Mouse (Mus musculus) intestine, postnatal 0 days (tissue): Measurements from ENCODE around the gene Krt81. TPM values are rescaled to one million over a fixed set of nuclear protein-coding genes. Genes with fewer than 3 reads are reported as not detected.
A peak's percentile ranks its signal among the peaks of the same experiment; 100 is the strongest.

ENCODE experiments used
- ATAC-seq: fragments of 200-750 bp; cut with Nextera tagmentation; 2 replicates; pipeline ENCODE4 v1.8.0; 2017; ENCODE audit warnings: mild to moderate bottlenecking, moderate TSS enrichment, moderate library complexity
- H3K27ac ChIP-seq: fragments of 300-500 bp; sonication (generic); 2 replicates; pipeline ENCODE4 v1.5.1; 2014; ENCODE audit warnings: mild to moderate bottlenecking, low read depth, low read length, moderate library complexity
- H3K27me3 ChIP-seq: fragments of 300-500 bp; sonication (generic); replicated peaks from 2 replicates; pipeline ENCODE4 v1.6.1; 2014; ENCODE audit warnings: low read length, mixed read lengths; ENCODE audit not compliant: control insufficient read depth, insufficient read depth
- H3K36me3 ChIP-seq: fragments of 300-500 bp; sonication (generic); 2 replicates; pipeline ENCODE4 v1.6.1; 2014; ENCODE audit warnings: mild to moderate bottlenecking, moderate library complexity; ENCODE audit not compliant: control insufficient read depth, insufficient read depth
- H3K4me1 ChIP-seq: fragments of 300-500 bp; sonication (generic); replicated peaks from 2 replicates; pipeline ENCODE4 v1.6.1; 2014; ENCODE audit warnings: antibody characterized with exemption, low read length, mixed read lengths; ENCODE audit not compliant: control insufficient read depth, insufficient read depth
- H3K4me2 ChIP-seq: fragments of 300-500 bp; sonication (generic); replicated peaks from 2 replicates; pipeline ENCODE4 v1.6.1; 2014; ENCODE audit warnings: low read depth, mild to moderate bottlenecking, moderate library complexity
- H3K4me3 ChIP-seq: fragments of 300-500 bp; sonication (generic); 2 replicates; pipeline ENCODE4 v1.5.1; 2014; ENCODE audit warnings: low read depth, low read length
- H3K9ac ChIP-seq: fragments of 300-500 bp; sonication (generic); 2 replicates; pipeline ENCODE4 v1.6.1; 2014; ENCODE audit warnings: mild to moderate bottlenecking, low read depth, low read length
- H3K9me3 ChIP-seq: fragments of 300-500 bp; sonication (generic); 2 replicates; pipeline ENCODE4 v1.6.1; 2016; ENCODE audit warnings: mixed run types; ENCODE audit not compliant: control insufficient read depth
- CTCF ChIP-seq: sonication (generic); IDR thresholded peaks from 2 replicates; pipeline ENCODE4 v1.5.1; 2016; ENCODE audit warnings: low read depth, mild to moderate bottlenecking, control low read depth, antibody characterized with exemption, moderate library complexity
- WGBS: fragments of 180-500 bp; shearing (Covaris S2); extraction: QIAGEN DNeasy Blood & Tissue Kit; methylation state at CpG from one replicate; pipeline ENCODE4 v1.1.7; 2014; 5-methylcytosine and 5-hydroxymethylcytosine counted together
- polyA plus RNA-seq: library from polyadenylated mRNA; unstranded; fragments of >200 nt; fragmentation: Nextera tagmentation; extraction: Ambion mirVana; gene quantifications from 2 replicates; pipeline ENCODE4 v1.2.1, GENCODE M21; 2015

Krt81 gene
- polyA plus RNA-seq, 1 experiment from 2014 or later, result not detected

DNA sequence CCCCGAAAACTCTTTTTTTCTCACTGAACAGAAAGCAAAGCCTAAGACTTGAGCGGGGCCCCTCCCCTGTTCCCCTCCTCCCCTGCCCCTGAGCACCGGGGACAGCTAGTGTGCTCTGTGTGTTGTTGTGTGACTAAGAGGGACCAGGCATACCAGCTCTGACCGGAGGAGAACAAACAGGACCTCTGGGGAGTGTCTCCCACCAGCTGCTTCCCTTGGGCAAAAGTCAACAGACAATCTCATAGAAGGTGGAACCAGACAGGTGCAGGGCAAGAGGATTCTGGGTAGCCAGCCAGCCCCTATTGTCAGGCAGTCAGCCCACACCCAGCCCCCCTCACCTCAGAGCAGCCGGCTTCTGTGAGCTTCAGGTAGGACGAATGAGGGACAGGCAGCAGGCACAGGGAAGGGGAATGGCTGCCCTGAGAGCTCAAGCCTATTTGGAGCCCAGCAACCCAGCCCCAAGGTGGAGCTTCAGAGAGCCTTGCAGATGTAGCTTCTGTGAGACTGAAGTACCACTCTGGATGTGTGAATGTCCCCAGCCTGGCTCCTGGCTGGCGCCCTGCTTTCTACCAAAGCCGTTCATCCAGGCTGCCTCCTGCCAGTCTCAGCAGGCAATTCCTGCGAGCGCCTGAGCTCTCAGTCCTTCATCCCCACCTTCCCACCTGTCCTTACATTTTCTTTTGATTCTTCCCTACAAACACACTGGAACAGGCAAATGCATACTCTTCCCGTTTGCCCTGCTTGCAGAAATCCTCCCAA lies 48.6 kb downstream of the Krt81 start:
- ATAC-seq, result peak; percentile 64
- H3K9me3 ChIP-seq, result no peaks in the 10 kb centered on the region
- WGBS, result 34% methylated on average over 11 of the region's 11 CpGs
- no peak overlapping the region for H3K9ac ChIP-seq
- no peak for TF ChIP-seq CTCF
- 0 out of 2 replicates have a peak, but pooled peaks cover 7% of the 10 kb centered on the region for H3K4me1 ChIP-seq
- H3K27ac ChIP-seq, result no peak overlapping the region
- peak overlapping the region; percentile 32 for H3K4me2 ChIP-seq
- no peaks in the 10 kb centered on the region for H3K27me3 ChIP-seq
- 0 out of 2 replicates have a peak, but pooled peaks cover 8% of the 10 kb centered on the region for H3K36me3 ChIP-seq
- H3K4me3 ChIP-seq, result no peak overlapping the region

DNA sequence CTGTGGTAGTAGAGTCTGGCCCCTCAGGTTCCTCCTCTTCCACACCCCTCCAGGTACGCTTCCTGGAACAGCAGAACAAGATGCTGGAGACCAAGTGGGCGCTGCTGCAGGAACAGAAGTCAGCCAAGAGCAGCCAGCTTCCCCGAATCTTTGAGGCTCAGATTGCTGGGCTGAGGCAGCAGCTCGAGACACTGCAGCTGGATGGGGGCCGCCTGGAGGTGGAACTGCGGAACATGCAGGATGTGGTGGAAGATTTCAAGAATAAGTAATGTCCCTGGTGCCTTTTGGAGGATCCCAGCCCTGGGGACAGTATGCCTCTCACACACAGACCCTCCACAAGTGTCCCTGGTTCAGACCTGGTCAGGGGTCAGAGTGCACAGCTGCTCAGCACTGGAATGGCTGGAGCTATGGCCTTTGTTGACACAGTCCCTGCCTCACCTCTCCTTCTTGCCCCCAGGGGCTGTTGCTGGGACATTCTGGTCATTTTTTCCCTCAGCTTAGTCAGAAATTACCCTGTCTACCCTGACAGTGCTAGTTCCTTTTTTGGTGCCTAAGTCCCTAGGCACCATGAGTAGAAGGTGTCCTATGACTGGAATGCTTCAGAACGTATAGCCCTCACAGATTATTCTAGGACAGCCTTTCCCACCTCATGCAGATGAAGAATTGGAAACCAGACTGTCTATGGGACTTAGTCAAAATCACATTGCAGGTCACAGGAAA lies 49.5 kb downstream of the Krt81 start:
- peak; percentile 50 for TF ChIP-seq CTCF
- H3K9ac ChIP-seq, result no peak overlapping the region
- H3K9me3 ChIP-seq, result no peaks in the 10 kb centered on the region
- no peaks in the 10 kb centered on the region for H3K36me3 ChIP-seq
- 47% methylated on average over 7 of the region's 7 CpGs for WGBS
- peak overlapping the region; percentile 50; the same call in 1 of the 2 replicates for H3K27ac ChIP-seq
- 0 out of 2 replicates have a peak, but pooled peaks cover 7% of the 10 kb centered on the region for H3K4me1 ChIP-seq
- ATAC-seq, result no peak
- H3K4me2 ChIP-seq, result peak overlapping the region; percentile 64
- H3K4me3 ChIP-seq, result no peak overlapping the region
- no peaks in the 10 kb centered on the region for H3K27me3 ChIP-seq

DNA sequence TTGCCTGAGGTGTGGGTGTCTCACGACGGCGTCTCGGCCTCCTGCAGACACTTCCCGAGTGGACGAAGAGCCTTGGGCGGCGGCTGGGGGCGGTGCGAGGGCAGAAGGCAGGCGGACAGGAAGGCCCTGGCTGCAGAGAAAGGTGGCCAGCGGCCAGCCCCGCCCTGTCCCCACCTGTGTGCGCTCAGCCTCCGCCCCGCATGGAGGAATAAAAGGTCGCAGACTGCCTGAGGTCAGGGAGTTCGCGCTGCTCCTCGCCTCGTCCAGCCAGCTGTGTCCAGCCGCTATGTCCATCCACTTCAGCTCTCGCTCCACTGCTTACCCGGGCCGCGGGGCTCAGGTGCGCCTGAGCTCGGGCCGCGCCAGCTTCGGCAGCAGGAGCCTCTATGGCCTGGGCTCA lies 51.4 kb downstream of the Krt81 start:
- H3K36me3 ChIP-seq, result no peaks in the 10 kb centered on the region
- H3K9ac ChIP-seq, result peak overlapping the region; percentile 43
- 0 out of 2 replicates have a peak overlapping the region, but pooled peaks have one; percentile 41 for H3K27ac ChIP-seq
- ATAC-seq, result peak; percentile 61
- H3K4me3 ChIP-seq, result peak overlapping the region; percentile 36
- H3K4me2 ChIP-seq, result peak overlapping the region; percentile 64
- TF ChIP-seq CTCF, result no peak
- H3K27me3 ChIP-seq, result no peaks in the 10 kb centered on the region
- 18% methylated on average over 31 of the region's 31 CpGs for WGBS
- no peaks in the 10 kb centered on the region for H3K9me3 ChIP-seq
- H3K4me1 ChIP-seq, result 0 out of 2 replicates have a peak, but pooled peaks cover 7% of the 10 kb centered on the region

DNA sequence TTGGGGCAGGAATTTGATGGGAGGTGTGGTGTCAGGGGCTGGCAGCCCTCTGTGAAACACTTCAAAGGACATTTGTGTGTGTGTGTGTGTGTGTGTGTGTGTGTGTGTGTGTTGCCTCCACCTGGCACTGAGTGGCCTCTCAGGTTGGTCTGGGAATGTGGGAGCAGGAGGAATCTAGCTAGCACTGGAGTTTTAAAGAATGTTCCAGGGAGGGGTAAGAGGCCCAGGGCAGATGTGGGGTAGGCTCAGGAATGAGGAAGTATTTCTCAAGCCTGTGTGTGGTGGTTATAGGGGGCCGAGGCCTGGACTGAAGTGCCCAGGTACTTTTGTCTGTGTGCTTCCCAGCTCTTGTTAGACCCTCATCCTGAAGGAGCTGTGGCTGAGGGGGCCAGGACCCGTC lies 52.8 kb downstream of the Krt81 start, which contains the start of gene Krt7:
TSS of gene Krt7 (plus strand) at position 269 of the 400 bp plus-strand sequence.
- peak within 1 kb of the TSS; percentile 64 for H3K4me2 ChIP-seq
- H3K27me3 ChIP-seq, result no peaks in the 10 kb centered on the region
- peak; percentile 44 for ATAC-seq
- peak within 1 kb of the TSS; percentile 41; the same call in 1 of the 2 replicates for H3K27ac ChIP-seq
- no peaks in the 10 kb centered on the region for H3K9me3 ChIP-seq
- TF ChIP-seq CTCF, result no peak
- WGBS, result 8% methylated on average over 2 of the region's 2 CpGs
- H3K9ac ChIP-seq, result peak within 1 kb of the TSS; percentile 43
- 0 out of 2 replicates have a peak, but pooled peaks cover 7% of the 10 kb centered on the region for H3K4me1 ChIP-seq
- H3K36me3 ChIP-seq, result no peaks in the 10 kb centered on the region
- H3K4me3 ChIP-seq, result peak within 1 kb of the TSS; percentile 36

Other genes with a start within 250 kb of the Krt81 start
- gene Grasp, start 239.6 kb downstream of the Krt81 start, polyA plus RNA-seq, result 1.7 and 2.0 TPM in 2 replicates
- gene Nr4a1, start 209.5 kb downstream of the Krt81 start, polyA plus RNA-seq, result 5.9 and 10.0 TPM in 2 replicates
- 46.5 and 50.9 TPM in 2 replicates for gene Atg101, start 179.5 kb downstream of the Krt81 start, polyA plus RNA-seq
- gene 6030408B16Rik, start 170.5 kb downstream of the Krt81 start, polyA plus RNA-seq, result 0.48 and 0.77 TPM in 2 replicates
- 0.40 and 0.61 TPM in 2 replicates for gene Krt80, start 93.6 kb downstream of the Krt81 start, polyA plus RNA-seq
- gene Krt7, start 52.7 kb downstream of the Krt81 start, polyA plus RNA-seq, result 86.1 and 89.0 TPM in 2 replicates
- 0.16 TPM in 2 replicates for gene Krt87, start 24.9 kb downstream of the Krt81 start, polyA plus RNA-seq
- gene Krt88, start 16.0 kb downstream of the Krt81 start, polyA plus RNA-seq, result not detected in 2 replicates
- not detected in 2 replicates for gene Krt86, start 9.7 kb upstream of the Krt81 start, polyA plus RNA-seq
- gene Krt83, start 27.8 kb upstream of the Krt81 start, polyA plus RNA-seq, result not detected in 2 replicates
- gene Gm49425, start 53.5 kb upstream of the Krt81 start, polyA plus RNA-seq, result not detected in 2 replicates
- gene Krt84, start 69.1 kb upstream of the Krt81 start, polyA plus RNA-seq, result 0.21 TPM in 1 of 2 replicates, not detected in the other
- not detected in 2 replicates for gene Krt82, start 86.9 kb upstream of the Krt81 start, polyA plus RNA-seq
- 0.20 and 0.21 TPM in 2 replicates for gene Krt90, start 99.2 kb upstream of the Krt81 start, polyA plus RNA-seq
- not detected in 2 replicates for gene Krt75, start 110.2 kb upstream of the Krt81 start, polyA plus RNA-seq
- 0.07 TPM in 1 of 2 replicates, not detected in the other for gene Gm5414, start 164.4 kb upstream of the Krt81 start, polyA plus RNA-seq
- gene Gm5478, start 183.6 kb upstream of the Krt81 start, polyA plus RNA-seq, result not detected in 2 replicates
- 0.34 TPM in 1 of 2 replicates, not detected in the other for gene Krt6b, start 216.5 kb upstream of the Krt81 start, polyA plus RNA-seq
- gene Krt6a, start 230.6 kb upstream of the Krt81 start, polyA plus RNA-seq, result 0.25 TPM in 2 replicates
- gene Krt5, start 249.1 kb upstream of the Krt81 start, polyA plus RNA-seq, result 0.08 TPM in 1 of 2 replicates, not detected in the other